Mouse (Mus musculus) heart, postnatal 0 days (tissue): ENCODE measurements at regions not wholly inside any gene's neighbourhood (a gene's known extent, or its start where the extent isn't known, plus 50 kb on each side); places are given as distances from the start of the nearest gene placed in this dataset.

Experiments used
- ATAC-seq: fragments of 200-750 bp; cut with Nextera tagmentation; 2 replicates; pipeline ENCODE4 v1.8.0; 2017; ENCODE audit warnings: low read depth, moderate number of reproducible peaks, moderate library complexity; ENCODE audit not compliant: insufficient read depth
- DNase-seq: peaks from one replicate; pipeline ENCODE4 v3.0.0-alpha.2; 2016; ENCODE audit warnings: low spot score
- H3K27ac ChIP-seq: fragments of 300-500 bp; sonication (generic); 2 replicates; pipeline ENCODE4 v1.5.1; 2014; ENCODE audit warnings: low read depth, mild to moderate bottlenecking
- H3K27me3 ChIP-seq: fragments of 300-500 bp; sonication (generic); 2 replicates; pipeline ENCODE4 v1.6.1; 2014; ENCODE audit warnings: low read length, mixed read lengths; ENCODE audit not compliant: control insufficient read depth, insufficient read depth
- H3K36me3 ChIP-seq: fragments of 300-500 bp; sonication (generic); replicated peaks from 2 replicates; pipeline ENCODE4 v1.6.1; 2014; ENCODE audit warnings: low read length, mixed read lengths; ENCODE audit not compliant: control insufficient read depth, insufficient read depth
- H3K4me1 ChIP-seq: fragments of 300-500 bp; sonication (generic); 2 replicates; pipeline ENCODE4 v1.6.1; 2014; ENCODE audit warnings: antibody characterized with exemption; ENCODE audit not compliant: control insufficient read depth, insufficient read depth
- H3K4me2 ChIP-seq: fragments of 300-500 bp; sonication (generic); 2 replicates; pipeline ENCODE4 v1.6.1; 2014; ENCODE audit warnings: low read depth, mild to moderate bottlenecking, low read length, moderate library complexity
- H3K4me3 ChIP-seq: fragments of 300-500 bp; sonication (generic); 2 replicates; pipeline ENCODE4 v1.5.1; 2014; ENCODE audit warnings: low read depth, low read length
- H3K9ac ChIP-seq: fragments of 300-500 bp; sonication (generic); replicated peaks from 2 replicates; pipeline ENCODE4 v1.6.1; 2014; ENCODE audit warnings: low read depth, low read length, mixed read lengths
- H3K9me3 ChIP-seq: fragments of 300-500 bp; sonication (generic); replicated peaks from 2 replicates; pipeline ENCODE4 v1.6.1; 2016; ENCODE audit warnings: low read length; ENCODE audit not compliant: control insufficient read depth
- CTCF ChIP-seq: IDR thresholded peaks from 2 replicates; pipeline ENCODE4 v1.5.1; 2016; ENCODE audit warnings: antibody characterized with exemption, control low read depth, low read depth
- EP300 ChIP-seq: IDR thresholded peaks from 2 replicates; pipeline ENCODE4 v1.6.1; 2016; ENCODE audit warnings: antibody characterized with exemption, low read depth
- WGBS: fragments of 180-500 bp; shearing (Covaris S2); extraction: QIAGEN DNeasy Blood & Tissue Kit; methylation state at CpG from one replicate; pipeline ENCODE4 v1.1.7; 2014; 5-methylcytosine and 5-hydroxymethylcytosine counted together

DNA sequence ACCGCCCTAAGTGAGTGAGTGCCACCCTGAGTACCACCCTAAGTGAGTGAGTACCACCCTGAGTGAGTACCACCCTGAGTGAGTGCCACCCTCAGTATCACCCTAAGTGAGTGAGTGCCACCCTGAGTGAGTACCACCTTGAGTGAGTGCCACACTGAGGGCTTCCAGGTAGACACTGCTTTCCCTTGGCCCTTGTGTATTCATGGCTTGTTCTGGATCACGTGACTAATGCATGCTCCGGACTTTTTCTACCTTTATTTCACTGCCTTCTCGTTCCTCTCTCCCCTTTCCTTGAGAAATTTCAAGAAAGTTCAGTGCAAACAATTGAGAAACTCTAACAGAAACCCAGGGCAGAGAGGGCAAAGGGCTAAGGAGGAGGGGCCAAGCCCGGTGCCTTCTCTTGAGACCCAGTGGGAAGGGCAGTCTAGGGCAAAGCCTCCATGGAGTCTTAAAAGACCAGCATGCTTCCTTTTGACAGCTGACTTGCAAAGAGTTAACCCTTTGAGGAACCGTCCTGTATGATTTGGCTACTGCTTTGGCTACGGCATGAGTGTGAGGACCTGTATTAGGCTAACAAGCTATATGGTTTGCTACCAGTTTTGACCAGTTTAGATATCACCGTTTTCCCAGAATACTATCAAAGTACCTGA is 787.1 kb upstream of the Car8 start:
- Histone ChIP-seq H3K27ac (no peak overlapping the region), H3K4me2 (no peak overlapping the region), H3K9me3 (no peaks in the 10 kb centered on the region), H3K4me1 (peaks cover 11% of the 10 kb centered on the region), H3K9ac (no peak overlapping the region), H3K4me3 (no peak overlapping the region), H3K27me3 (no peaks in the 10 kb centered on the region), H3K36me3 (no peaks in the 10 kb centered on the region)
- DNase-seq (no peak), ATAC-seq (no peak)
- WGBS, result 76% methylated on average over 8 of the region's 8 CpGs
- TF ChIP-seq CTCF (no peak), EP300 (no peak)

GRCm38 (mm10) chr4:9024216-9024925 is 785.5 kb upstream of the Car8 start:
- 71% methylated on average over 6 of the region's 6 CpGs for WGBS
- H3K4me1 ChIP-seq, result peaks cover 11% of the 10 kb centered on the region
- H3K27me3 ChIP-seq, result no peaks in the 10 kb centered on the region
- no peak overlapping the region for H3K27ac ChIP-seq
- ATAC-seq, result no peak
- H3K9me3 ChIP-seq, result no peaks in the 10 kb centered on the region
- no peak overlapping the region for H3K4me3 ChIP-seq
- no peak overlapping the region for H3K9ac ChIP-seq
- no peak overlapping the region for H3K4me2 ChIP-seq
- no peak for DNase-seq
- H3K36me3 ChIP-seq, result no peaks in the 10 kb centered on the region
- no peak for TF ChIP-seq CTCF
- TF ChIP-seq EP300, result no peak

DNA sequence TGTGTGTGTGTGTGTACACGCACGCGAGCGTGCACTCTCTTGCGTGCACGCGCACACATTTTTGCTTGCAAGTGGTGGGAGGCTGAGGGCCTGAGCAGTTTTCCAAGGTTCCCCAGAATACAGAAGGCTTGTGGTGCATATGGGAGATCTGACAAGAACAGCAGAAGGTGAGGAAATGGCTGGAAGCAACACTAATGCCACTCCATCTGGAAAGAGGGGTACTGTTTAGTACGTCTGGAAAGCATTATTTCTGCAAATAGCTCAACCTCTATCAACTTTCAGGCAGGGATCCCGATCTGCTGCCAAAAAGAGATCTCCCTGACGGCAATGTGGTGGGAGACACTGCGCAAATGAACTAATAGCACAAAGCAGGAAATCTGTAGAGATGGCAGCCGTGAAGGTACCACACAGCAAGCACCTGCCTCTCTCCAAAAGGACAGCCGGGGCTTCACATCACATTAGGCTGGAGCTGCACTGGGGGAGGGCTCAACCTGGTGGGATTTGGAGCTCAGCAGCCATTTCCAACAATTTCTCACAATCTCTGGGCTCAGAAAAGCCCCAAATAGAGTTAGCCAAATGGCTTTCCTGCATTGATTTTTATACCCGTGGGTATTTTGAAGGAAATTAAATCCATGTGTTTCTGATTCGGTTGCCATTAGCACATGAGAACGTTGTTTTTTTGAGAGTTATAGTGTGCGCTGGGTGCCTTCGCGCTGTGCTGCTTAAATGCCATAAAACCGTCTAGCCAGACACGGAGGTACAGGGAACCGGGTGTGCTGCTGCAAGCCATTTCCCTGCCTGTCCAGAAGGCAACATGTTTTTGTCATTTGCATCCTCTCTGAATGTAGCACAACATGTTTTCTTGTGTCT is 780.6 kb upstream of the Car8 start:
- Histone ChIP-seq H3K4me1 (peaks cover 19% of the 10 kb centered on the region), H3K9me3 (no peaks in the 10 kb centered on the region), H3K4me2 (no peak overlapping the region), H3K9ac (no peak overlapping the region), H3K27ac (no peak overlapping the region), H3K27me3 (no peaks in the 10 kb centered on the region), H3K36me3 (no peaks in the 10 kb centered on the region), H3K4me3 (no peak overlapping the region)
- 85% methylated on average over 22 of the region's 22 CpGs for WGBS
- DNase-seq (no peak), ATAC-seq (no peak)
- TF ChIP-seq EP300 (no peak), CTCF (no peak)

- H3K27ac ChIP-seq, result no peak overlapping the region
- no peaks in the 10 kb centered on the region for H3K9me3 ChIP-seq
- H3K27me3 ChIP-seq, result no peaks in the 10 kb centered on the region
- no peak for DNase-seq
- 90% methylated on average over 2 of the region's 2 CpGs for WGBS
- no peak overlapping the region for H3K4me3 ChIP-seq
- ATAC-seq, result no peak
- H3K9ac ChIP-seq, result no peak overlapping the region
- H3K36me3 ChIP-seq, result no peaks in the 10 kb centered on the region
- peaks cover 19% of the 10 kb centered on the region for H3K4me1 ChIP-seq
- TF ChIP-seq CTCF (no peak), EP300 (no peak)
- no peak overlapping the region for H3K4me2 ChIP-seq
These were observed 779.4 kb upstream of the Car8 start for GRCm38 (mm10) chr4:9018236-9018635.

DNA sequence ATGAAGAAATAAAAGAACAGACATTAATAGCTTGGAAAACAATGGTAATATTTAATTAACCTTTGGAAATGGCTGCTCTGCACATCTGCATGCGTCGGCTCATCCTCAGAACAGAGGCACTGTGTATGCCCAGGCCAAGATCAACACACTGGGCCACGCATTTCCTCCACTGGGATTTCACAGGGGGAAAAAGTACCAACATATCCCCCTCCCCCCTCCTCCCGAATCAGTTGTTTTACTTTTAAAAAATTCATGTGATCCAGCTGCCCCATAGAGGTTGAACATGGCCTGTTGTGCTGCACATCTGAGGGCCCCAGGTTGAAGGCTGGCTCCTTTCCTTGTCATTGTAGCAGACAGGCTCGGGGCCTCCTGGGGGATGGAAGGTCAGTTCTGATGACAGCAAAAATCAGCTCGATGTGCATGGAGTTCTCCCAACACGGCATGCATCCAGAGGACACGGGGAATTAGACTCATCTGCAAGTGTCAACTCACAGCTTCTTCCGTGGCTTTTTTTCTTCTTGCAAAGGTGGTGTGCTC is 777.7 kb upstream of the Car8 start:
- H3K36me3 ChIP-seq, result no peaks in the 10 kb centered on the region
- DNase-seq (peak; percentile 51), ATAC-seq (0 out of 2 replicates have a peak, but pooled peaks have one; percentile 34)
- no peak overlapping the region for H3K4me3 ChIP-seq
- WGBS, result 59% methylated on average over 9 of the region's 9 CpGs
- TF ChIP-seq CTCF, result no peak
- TF ChIP-seq EP300, result no peak
- H3K9ac ChIP-seq, result 0 out of 2 replicates have a peak overlapping the region, but pooled peaks have one; percentile 15
- no peaks in the 10 kb centered on the region for H3K27me3 ChIP-seq
- no peak overlapping the region for H3K4me2 ChIP-seq
- no peaks in the 10 kb centered on the region for H3K9me3 ChIP-seq
- H3K4me1 ChIP-seq, result peaks cover 24% of the 10 kb centered on the region
- peak overlapping the region; percentile 79 for H3K27ac ChIP-seq
